Mouse (Mus musculus) neural tube, embryonic 14.5 days (tissue): ENCODE measurements at regions not wholly inside any gene's neighbourhood (a gene's known extent, or its start where the extent isn't known, plus 50 kb on each side); places are given as distances from the start of the nearest gene placed in this dataset.

Source experiments
- ATAC-seq: fragments of 200-750 bp; cut with Nextera tagmentation; 2 replicates; pipeline ENCODE4 v1.8.0; 2017; ENCODE audit warnings: low read depth, mild to moderate bottlenecking, moderate TSS enrichment, moderate library complexity
- H3K27ac ChIP-seq: fragments of 300-500 bp; sonication (generic); 2 replicates; pipeline ENCODE4 v1.5.1; 2014; ENCODE audit warnings: low read depth, mild to moderate bottlenecking, control low read depth, low read length, moderate library complexity, mixed read lengths
- H3K27me3 ChIP-seq: fragments of 300-500 bp; sonication (generic); 2 replicates; pipeline ENCODE4 v1.6.1; 2014; ENCODE audit warnings: low read length; ENCODE audit not compliant: control insufficient read depth, insufficient read depth
- H3K36me3 ChIP-seq: fragments of 300-500 bp; sonication (generic); 2 replicates; pipeline ENCODE4 v1.6.1; 2014; ENCODE audit warnings: low read length, mixed read lengths; ENCODE audit not compliant: control insufficient read depth, insufficient read depth
- H3K4me1 ChIP-seq: fragments of 300-500 bp; sonication (generic); 2 replicates; pipeline ENCODE4 v1.6.1; 2014; ENCODE audit warnings: low read length; ENCODE audit not compliant: control insufficient read depth, insufficient read depth
- H3K4me2 ChIP-seq: fragments of 300-500 bp; sonication (generic); 2 replicates; pipeline ENCODE4 v1.6.1; 2014; ENCODE audit warnings: mild to moderate bottlenecking, low read depth, low read length, control low read depth
- H3K4me3 ChIP-seq: fragments of 300-500 bp; sonication (generic); 2 replicates; pipeline ENCODE4 v1.5.1; 2014; ENCODE audit warnings: low read depth, low read length, control low read depth, mixed read lengths
- H3K9ac ChIP-seq: fragments of 300-500 bp; sonication (generic); replicated peaks from 2 replicates; pipeline ENCODE4 v1.6.1; 2014; ENCODE audit warnings: low read depth, mild to moderate bottlenecking, control low read depth, low read length, mixed read lengths
- H3K9me3 ChIP-seq: fragments of 300-500 bp; sonication (generic); 2 replicates; pipeline ENCODE4 v1.6.1; 2016; ENCODE audit warnings: low read length; ENCODE audit not compliant: control insufficient read depth
- WGBS: fragments of 180-500 bp; shearing (Covaris S2); extraction: QIAGEN DNeasy Blood & Tissue Kit; methylation state at CpG from one replicate; pipeline ENCODE4 v1.1.7; 2014; 5-methylcytosine and 5-hydroxymethylcytosine counted together

GRCm38 (mm10) chr14:73913756-73914448 lies 252.9 kb downstream of the Gm21750 start:
- no peaks in the 10 kb centered on the region for H3K27me3 ChIP-seq
- H3K27ac ChIP-seq: no peak overlapping the region
- H3K9me3 ChIP-seq: no peaks in the 10 kb centered on the region
- ATAC-seq: no peak
- H3K4me2 ChIP-seq: no peak overlapping the region
- no peak overlapping the region for H3K9ac ChIP-seq
- H3K4me3 ChIP-seq: no peak overlapping the region
- 73% methylated on average over 5 of the region's 5 CpGs for WGBS
- no peaks in the 10 kb centered on the region for H3K4me1 ChIP-seq
- no peaks in the 10 kb centered on the region for H3K36me3 ChIP-seq

- no peaks in the 10 kb centered on the region for H3K27me3 ChIP-seq
- no peak overlapping the region for H3K4me3 ChIP-seq
- ATAC-seq: no peak
- no peak overlapping the region for H3K4me2 ChIP-seq
- no peak overlapping the region for H3K9ac ChIP-seq
- no peaks in the 10 kb centered on the region for H3K36me3 ChIP-seq
- no peaks in the 10 kb centered on the region for H3K4me1 ChIP-seq
- no peaks in the 10 kb centered on the region for H3K9me3 ChIP-seq
- no peak overlapping the region for H3K27ac ChIP-seq
Measured at GRCm38 (mm10) chr14:73915990-73916389, 255.0 kb downstream of the Gm21750 start.

GRCm38 (mm10) chr14:73931095-73931494 lies 270.1 kb downstream of the Gm21750 start:
- 81% methylated on average over 2 of the region's 2 CpGs for WGBS
- Histone ChIP-seq H3K27me3 (no peaks in the 10 kb centered on the region), H3K9me3 (no peaks in the 10 kb centered on the region), H3K36me3 (no peaks in the 10 kb centered on the region), H3K4me2 (no peak overlapping the region), H3K9ac (no peak overlapping the region), H3K4me3 (no peak overlapping the region), H3K27ac (no peak overlapping the region), H3K4me1 (no peaks in the 10 kb centered on the region)
- ATAC-seq: no peak

- H3K4me3 ChIP-seq: no peak overlapping the region
- WGBS: 53% methylated on average over 2 of the region's 2 CpGs
- ATAC-seq: no peak
- no peaks in the 10 kb centered on the region for H3K9me3 ChIP-seq
- H3K4me1 ChIP-seq: no peaks in the 10 kb centered on the region
- H3K36me3 ChIP-seq: no peaks in the 10 kb centered on the region
- H3K4me2 ChIP-seq: no peak overlapping the region
- no peak overlapping the region for H3K27ac ChIP-seq
- H3K27me3 ChIP-seq: no peaks in the 10 kb centered on the region
- no peak overlapping the region for H3K9ac ChIP-seq
Measured at GRCm38 (mm10) chr14:73947316-73947715, 286.3 kb downstream of the Gm21750 start.

GRCm38 (mm10) chr14:73952511-73952910 lies 291.5 kb downstream of the Gm21750 start:
- H3K9me3 ChIP-seq: no peaks in the 10 kb centered on the region
- ATAC-seq: no peak
- H3K27ac ChIP-seq: no peak overlapping the region
- H3K9ac ChIP-seq: no peak overlapping the region
- 83% methylated on average over 4 of the region's 4 CpGs for WGBS
- H3K27me3 ChIP-seq: no peaks in the 10 kb centered on the region
- no peak overlapping the region for H3K4me3 ChIP-seq
- no peaks in the 10 kb centered on the region for H3K4me1 ChIP-seq
- no peak overlapping the region for H3K4me2 ChIP-seq
- no peaks in the 10 kb centered on the region for H3K36me3 ChIP-seq

GRCm38 (mm10) chr14:73978694-73979093 lies 317.7 kb downstream of the Gm21750 start:
- no peak for ATAC-seq
- H3K27me3 ChIP-seq: no peaks in the 10 kb centered on the region
- no peaks in the 10 kb centered on the region for H3K4me1 ChIP-seq
- H3K9ac ChIP-seq: no peak overlapping the region
- H3K27ac ChIP-seq: no peak overlapping the region
- 44% methylated on average over 1 of the region's 1 CpGs for WGBS
- H3K4me3 ChIP-seq: no peak overlapping the region
- H3K9me3 ChIP-seq: no peaks in the 10 kb centered on the region
- no peaks in the 10 kb centered on the region for H3K36me3 ChIP-seq
- no peak overlapping the region for H3K4me2 ChIP-seq

GRCm38 (mm10) chr14:73996229-73996628 lies 335.2 kb downstream of the Gm21750 start:
- H3K9ac ChIP-seq: no peak overlapping the region
- WGBS: 94% methylated on average over 4 of the region's 4 CpGs
- H3K4me1 ChIP-seq: no peaks in the 10 kb centered on the region
- H3K4me2 ChIP-seq: no peak overlapping the region
- no peak for ATAC-seq
- no peak overlapping the region for H3K27ac ChIP-seq
- H3K9me3 ChIP-seq: no peaks in the 10 kb centered on the region
- no peak overlapping the region for H3K4me3 ChIP-seq
- no peaks in the 10 kb centered on the region for H3K36me3 ChIP-seq
- no peaks in the 10 kb centered on the region for H3K27me3 ChIP-seq

- no peak for ATAC-seq
- no peaks in the 10 kb centered on the region for H3K27me3 ChIP-seq
- H3K9me3 ChIP-seq: no peaks in the 10 kb centered on the region
- WGBS: 89% methylated on average over 2 of the region's 2 CpGs
- H3K36me3 ChIP-seq: no peaks in the 10 kb centered on the region
- H3K4me2 ChIP-seq: no peak overlapping the region
- no peak overlapping the region for H3K27ac ChIP-seq
- H3K9ac ChIP-seq: no peak overlapping the region
- H3K4me1 ChIP-seq: no peaks in the 10 kb centered on the region
- H3K4me3 ChIP-seq: no peak overlapping the region
Measured at GRCm38 (mm10) chr14:73997796-73998195, 336.8 kb downstream of the Gm21750 start.

- Histone ChIP-seq H3K4me1 (no peaks in the 10 kb centered on the region), H3K27ac (no peak overlapping the region), H3K9me3 (no peaks in the 10 kb centered on the region), H3K4me2 (no peak overlapping the region), H3K36me3 (no peaks in the 10 kb centered on the region), H3K27me3 (no peaks in the 10 kb centered on the region), H3K9ac (no peak overlapping the region), H3K4me3 (no peak overlapping the region)
- WGBS: 52% methylated on average over 2 of the region's 2 CpGs
- ATAC-seq: no peak
Measured at GRCm38 (mm10) chr14:73999409-73999909, 338.4 kb downstream of the Gm21750 start.
